Mouse (Mus musculus) ovary, postnatal 10 days (tissue): ENCODE data around the gene Nhsl2.

Experiments
- DNase-seq: peaks from one replicate; pipeline ENCODE4 v3.0.0; 2022; ENCODE audit warnings: low spot score

Nhsl2 gene

GRCm38 (mm10) chrX:102051225-102051624 lies 202.0 kb downstream of the Nhsl2 start:
- DNase-seq = no peak

GRCm38 (mm10) chrX:102053371-102053770 lies 204.2 kb downstream of the Nhsl2 start:
- DNase-seq = no peak

GRCm38 (mm10) chrX:102054009-102054408 lies 204.8 kb downstream of the Nhsl2 start:
- DNase-seq = no peak

GRCm38 (mm10) chrX:102059437-102059836 lies 210.3 kb downstream of the Nhsl2 start:
- DNase-seq = no peak

- no peak for DNase-seq
Observed at GRCm38 (mm10) chrX:102060243-102060642, 211.1 kb downstream of the Nhsl2 start.

GRCm38 (mm10) chrX:102060891-102061290 lies 211.7 kb downstream of the Nhsl2 start:
- no peak for DNase-seq

GRCm38 (mm10) chrX:102064062-102064461 lies 214.9 kb downstream of the Nhsl2 start:
- DNase-seq = no peak

GRCm38 (mm10) chrX:102065213-102065775 lies 216.1 kb downstream of the Nhsl2 start:
- no peak for DNase-seq

- DNase-seq = peak; percentile 44
Observed at GRCm38 (mm10) chrX:102066134-102066533, 216.9 kb downstream of the Nhsl2 start.

- no peak for DNase-seq
Observed at GRCm38 (mm10) chrX:102067118-102067517, 217.9 kb downstream of the Nhsl2 start.

- no peak for DNase-seq
Observed at GRCm38 (mm10) chrX:102068811-102069540, 219.8 kb downstream of the Nhsl2 start.

GRCm38 (mm10) chrX:102070591-102071471 lies 221.6 kb downstream of the Nhsl2 start, which contains the start of gene Rtl5:
Rtl5 (minus strand) TSS chrX:102071304.
- DNase-seq = peak; percentile 42

- DNase-seq = no peak
Observed at GRCm38 (mm10) chrX:102071517-102071916, 222.3 kb downstream of the Nhsl2 start.

GRCm38 (mm10) chrX:102073605-102074325 lies 224.6 kb downstream of the Nhsl2 start:
- no peak for DNase-seq

GRCm38 (mm10) chrX:102074435-102074834 lies 225.2 kb downstream of the Nhsl2 start:
- no peak for DNase-seq

- DNase-seq = no peak
Observed at GRCm38 (mm10) chrX:102075158-102075557, 226.0 kb downstream of the Nhsl2 start.

GRCm38 (mm10) chrX:102076886-102077765 lies 227.9 kb downstream of the Nhsl2 start:
- no peak for DNase-seq

GRCm38 (mm10) chrX:102081076-102081475 lies 231.9 kb downstream of the Nhsl2 start:
- DNase-seq = no peak

GRCm38 (mm10) chrX:102081573-102082279 lies 232.5 kb downstream of the Nhsl2 start:
- DNase-seq = no peak

GRCm38 (mm10) chrX:102082340-102082739 lies 233.2 kb downstream of the Nhsl2 start:
- DNase-seq = no peak
